ENCODE assay signal across 1 mouse cellular context in the genomic region with DNA sequence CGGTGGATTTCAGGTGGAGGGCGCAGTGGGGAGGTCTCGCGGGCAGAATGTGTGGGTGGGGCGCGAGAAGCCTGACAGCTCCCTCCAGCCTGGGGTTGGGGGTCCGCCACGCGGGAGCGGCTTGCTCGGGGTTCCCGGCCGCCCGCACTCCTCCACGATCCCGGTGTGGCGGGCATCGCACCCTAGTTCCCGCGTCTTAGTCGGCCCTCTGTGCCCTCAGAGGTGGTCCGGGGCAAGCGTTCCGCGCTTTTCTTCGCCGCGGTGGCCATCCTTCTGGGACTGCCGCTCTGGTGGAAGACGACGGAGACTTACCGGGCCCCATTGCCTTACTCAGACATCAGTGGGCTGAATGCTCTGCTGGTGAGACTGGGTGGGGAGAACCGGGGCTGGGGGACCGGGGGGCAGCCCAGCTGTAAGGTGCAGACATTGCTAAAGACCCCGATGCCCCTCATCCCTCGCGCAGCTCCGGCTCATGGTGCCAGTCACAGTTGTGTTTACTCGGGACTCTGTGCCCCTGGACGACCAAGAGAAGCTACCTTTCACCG.
TF ChIP-seq lines count a peak whose summit lies in the region.

No protein-coding gene starts in this region.

TF ChIP-seq in CH12.LX, 34 proteins besides CTCF, POLR2A, EP300 and RAD21:
- TF ChIP-seq PAX5 (IDR thresholded peaks at IDR 0.05; ENCODE audit: low read length) (no peak), MAZ (IDR thresholded peaks at IDR 0.05; ENCODE audit: low read depth, low read length) (no peak), HCFC1 (IDR thresholded peaks at IDR 0.05; ENCODE audit: low read depth, low read length) (no peak), NRF1 (IDR thresholded peaks at IDR 0.05; ENCODE audit: low read depth, low read length) (no peak), CHD1 (IDR thresholded peaks at IDR 0.05; ENCODE audit: low read depth, low read length) (no peak), NELFE (IDR thresholded peaks at IDR 0.05; ENCODE audit: low read depth, low read length) (no peak; the same call in 1 of the 2 replicates), USF2 (conservative IDR thresholded peaks at IDR 0.05; ENCODE audit: low read depth, low read length) (no peak), TCF12 (IDR thresholded peaks at IDR 0.05; ENCODE audit: low read depth, low read length) (no peak), E2F4 (IDR thresholded peaks at IDR 0.05; ENCODE audit: insufficient replicate concordance, low read depth, low read length) (no peak), GABPA (IDR thresholded peaks at IDR 0.05; ENCODE audit: insufficient replicate concordance, low read depth, low read length) (no peak), ZMIZ1 (IDR thresholded peaks at IDR 0.05; ENCODE audit: low read depth, low read length) (no peak; the same call in 1 of the 2 replicates), RCOR1 (conservative IDR thresholded peaks at IDR 0.05; ENCODE audit: low read depth, low read length) (no peak), KAT2A (IDR thresholded peaks at IDR 0.05; ENCODE audit: insufficient replicate concordance, low read length) (no peak), UBTF (IDR thresholded peaks at IDR 0.05; ENCODE audit: low read depth, low read length) (peak; percentile 79), TBP (conservative IDR thresholded peaks at IDR 0.05; ENCODE audit: low read depth, low read length) (no peak), SIN3A (IDR thresholded peaks at IDR 0.05; ENCODE audit: low read length) (peak; percentile 18), ZNF384 (IDR thresholded peaks at IDR 0.05; ENCODE audit: low read depth, low read length) (no peak)
